Mouse (Mus musculus): ENCODE measurements around the gene Psmb6.

Gene Psmb6

DNA sequence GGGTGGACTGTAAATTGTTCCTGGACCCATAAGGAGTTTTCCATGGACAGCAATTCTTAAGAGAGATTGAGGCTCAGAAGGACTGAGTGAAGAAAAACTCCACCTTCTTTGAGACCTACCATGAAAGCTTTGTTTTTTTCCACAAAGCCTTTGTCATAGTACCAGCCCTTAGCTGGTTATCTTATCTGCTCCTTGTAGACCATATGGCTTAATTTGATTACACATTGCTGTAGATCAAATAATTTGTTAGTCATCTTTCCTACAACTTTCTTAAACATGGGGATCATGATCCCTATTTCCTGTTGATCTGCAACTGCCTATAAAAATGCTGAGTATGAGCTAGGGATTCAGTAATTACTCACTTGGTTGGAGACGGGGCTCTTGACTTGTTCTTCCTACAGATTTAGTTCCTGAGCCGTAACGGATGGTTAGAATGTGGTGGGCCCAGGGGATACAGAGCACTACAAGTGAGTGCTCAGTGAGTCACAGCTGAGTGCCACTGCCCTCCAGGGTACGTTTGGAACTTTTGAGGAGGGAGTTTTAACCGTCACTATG lies 47.3 kb downstream of the Psmb6 start:
- no peak for DNase-seq

DNA sequence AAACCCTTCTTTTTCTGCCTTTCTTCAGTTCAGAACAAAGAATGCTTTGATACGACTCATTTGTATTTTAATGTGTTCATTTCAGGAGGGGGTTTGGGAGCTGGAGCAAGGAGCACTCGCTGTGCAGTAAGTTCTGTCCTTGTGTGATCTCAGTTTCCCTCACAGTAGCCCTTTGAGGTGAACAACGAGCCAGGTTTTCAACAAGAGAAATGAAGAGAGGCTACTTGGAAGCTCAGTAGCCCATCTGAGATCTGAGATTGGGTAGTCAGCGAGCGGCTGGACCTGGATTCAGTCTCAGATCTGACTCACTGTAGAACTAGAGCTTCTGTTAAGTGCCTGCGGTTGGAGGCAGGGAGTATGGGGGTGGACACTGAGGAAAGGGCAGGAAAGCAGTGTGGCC lies 48.7 kb downstream of the Psmb6 start:
- DNase-seq = no peak

DNA sequence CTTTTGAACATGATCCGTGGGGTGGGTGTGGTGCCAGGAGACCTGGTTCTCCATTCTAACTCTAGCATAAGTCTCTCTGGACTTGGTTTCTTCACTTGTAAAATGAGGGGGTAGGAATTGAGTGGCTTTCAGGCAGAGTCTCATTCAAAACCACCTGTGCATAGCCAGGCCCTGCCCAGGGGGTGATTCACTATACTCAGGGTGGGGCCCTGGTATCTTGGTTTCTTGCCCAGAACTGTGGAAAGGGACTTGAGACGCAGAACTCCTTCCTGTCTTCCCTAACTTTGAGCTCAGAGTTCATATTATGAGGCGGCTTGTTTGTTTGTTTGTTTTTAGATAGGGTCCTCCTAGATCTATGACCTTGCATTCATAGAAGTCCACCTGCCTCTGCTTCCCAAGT lies 52.0 kb downstream of the Psmb6 start:
- no peak for DNase-seq
